Mouse (Mus musculus) neural tube, embryonic 11.5 days (tissue): ENCODE data around the gene Nell1. TPM values are rescaled to one million over a fixed set of nuclear protein-coding genes. Genes with fewer than 3 reads are reported as not detected.
A peak's percentile ranks its signal among the peaks of the same experiment; 100 is the strongest.

ENCODE experiments used
- ATAC-seq: fragments of 200-750 bp; cut with Nextera tagmentation; 2 replicates; pipeline ENCODE4 v1.8.0; 2017; ENCODE audit warnings: moderate number of reproducible peaks, mild to moderate bottlenecking, moderate TSS enrichment, moderate library complexity; ENCODE audit not compliant: insufficient read depth, low FRiP score, low TSS enrichment
- DNase-seq: peaks from one replicate; pipeline ENCODE4 v3.0.0-alpha.2; 2015; ENCODE audit warnings: low spot score
- H3K27ac ChIP-seq: fragments of 300-500 bp; sonication (generic); 2 replicates; pipeline ENCODE4 v1.5.1; 2014; ENCODE audit warnings: low read depth, mild to moderate bottlenecking, low read length
- H3K27me3 ChIP-seq: fragments of 300-500 bp; sonication (generic); 2 replicates; pipeline ENCODE4 v1.6.1; 2014; ENCODE audit warnings: mild to moderate bottlenecking, low read length, mixed read lengths; ENCODE audit not compliant: control insufficient read depth, insufficient read depth
- H3K36me3 ChIP-seq: fragments of 300-500 bp; sonication (generic); 2 replicates; pipeline ENCODE4 v1.6.1; 2014; ENCODE audit warnings: mild to moderate bottlenecking, low read length, moderate library complexity, mixed read lengths; ENCODE audit not compliant: control insufficient read depth, insufficient read depth
- H3K4me1 ChIP-seq: fragments of 300-500 bp; sonication (generic); 2 replicates; pipeline ENCODE4 v1.6.1; 2014; ENCODE audit warnings: low read length, mixed read lengths; ENCODE audit not compliant: control insufficient read depth, insufficient read depth
- H3K4me2 ChIP-seq: fragments of 300-500 bp; sonication (generic); 2 replicates; pipeline ENCODE4 v1.6.1; 2014; ENCODE audit warnings: low read depth, mild to moderate bottlenecking, moderate library complexity
- H3K4me3 ChIP-seq: fragments of 300-500 bp; sonication (generic); 2 replicates; pipeline ENCODE4 v1.5.1; 2014; ENCODE audit warnings: low read depth, low read length
- H3K9ac ChIP-seq: fragments of 300-500 bp; sonication (generic); 2 replicates; pipeline ENCODE4 v1.6.1; 2014; ENCODE audit warnings: mild to moderate bottlenecking, low read length
- H3K9me3 ChIP-seq: fragments of 300-500 bp; sonication (generic); 2 replicates; pipeline ENCODE4 v1.6.1; 2016; ENCODE audit warnings: low read length; ENCODE audit not compliant: control insufficient read depth
- WGBS: fragments of 180-500 bp; shearing (Covaris S2); extraction: QIAGEN DNeasy Blood & Tissue Kit; methylation state at CpG from one replicate; pipeline ENCODE4 v1.1.7; 2014; 5-methylcytosine and 5-hydroxymethylcytosine counted together
- polyA plus RNA-seq: library from polyadenylated mRNA; unstranded; fragments of >200 nt; fragmentation: Nextera tagmentation; extraction: Ambion mirVana; gene quantifications from 2 replicates; pipeline ENCODE4 v1.2.1, GENCODE M21; 2014

Nell1 gene
- polyA plus RNA-seq, 1 experiment from 2014 or later: 4.9 TPM

DNA sequence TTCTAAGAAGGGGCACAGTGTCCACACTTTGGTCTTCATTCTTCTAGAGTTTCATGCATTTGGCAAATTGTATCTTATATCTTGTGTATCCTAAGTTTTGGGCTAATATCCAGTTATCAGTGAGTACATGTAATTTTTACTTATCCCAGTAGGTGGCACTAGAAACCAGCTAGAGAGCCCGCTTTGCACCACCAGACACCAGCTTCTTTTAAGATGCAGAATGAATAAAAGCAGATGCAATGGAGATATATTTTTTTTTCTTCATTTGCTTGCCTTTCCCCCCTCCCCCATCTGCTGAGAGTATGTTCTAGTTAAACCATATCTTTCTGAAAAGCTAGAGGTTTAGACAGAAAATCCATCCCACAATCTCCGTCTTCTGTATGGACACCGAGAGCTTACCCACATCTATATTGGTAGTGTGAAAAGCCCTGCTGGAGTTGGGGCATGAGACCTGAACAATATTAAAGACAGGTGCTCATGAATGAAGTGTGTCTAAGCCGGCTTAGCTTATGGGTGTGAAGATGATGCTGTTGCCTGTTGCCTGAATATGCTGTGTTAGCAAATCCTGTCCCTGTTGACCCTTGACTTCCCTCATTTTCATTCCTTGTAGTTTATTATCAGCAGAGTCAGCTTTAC is 21.0 kb upstream of the Nell1 start:
- H3K4me1 ChIP-seq: no peaks in the 10 kb centered on the region
- H3K4me2 ChIP-seq: no peak overlapping the region
- ATAC-seq: no peak
- H3K9ac ChIP-seq: no peak overlapping the region
- H3K4me3 ChIP-seq: no peak overlapping the region
- no peaks in the 10 kb centered on the region for H3K36me3 ChIP-seq
- H3K27ac ChIP-seq: no peak overlapping the region
- DNase-seq: no peak
- H3K27me3 ChIP-seq: no peaks in the 10 kb centered on the region
- H3K9me3 ChIP-seq: no peaks in the 10 kb centered on the region
- 55% methylated on average over 4 of the region's 4 CpGs for WGBS

DNA sequence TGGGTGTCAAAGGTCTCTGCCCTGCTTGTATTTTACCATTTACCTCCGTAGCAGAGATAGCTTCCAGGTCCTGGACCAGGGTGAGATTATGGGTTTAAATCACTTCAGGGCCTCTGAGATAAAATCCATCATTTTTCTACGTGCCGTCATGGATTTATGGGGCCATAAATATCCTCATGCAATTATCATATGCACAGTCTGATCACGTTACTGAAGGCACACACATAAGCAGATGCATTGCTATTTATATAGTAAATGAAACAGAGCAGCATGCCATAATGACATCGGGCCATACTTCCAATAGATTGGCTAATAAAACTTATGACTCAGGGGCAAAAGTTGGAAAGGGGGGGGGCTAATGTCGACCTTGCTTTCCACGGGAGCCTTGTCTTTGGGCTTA is 19.8 kb upstream of the Nell1 start:
- Histone ChIP-seq H3K27me3 (no peaks in the 10 kb centered on the region), H3K36me3 (no peaks in the 10 kb centered on the region), H3K4me3 (no peak overlapping the region), H3K4me2 (no peak overlapping the region), H3K9ac (no peak overlapping the region), H3K27ac (no peak overlapping the region), H3K4me1 (no peaks in the 10 kb centered on the region), H3K9me3 (no peaks in the 10 kb centered on the region)
- 67% methylated on average over 7 of the region's 7 CpGs for WGBS
- no peak for ATAC-seq
- no peak for DNase-seq

DNA sequence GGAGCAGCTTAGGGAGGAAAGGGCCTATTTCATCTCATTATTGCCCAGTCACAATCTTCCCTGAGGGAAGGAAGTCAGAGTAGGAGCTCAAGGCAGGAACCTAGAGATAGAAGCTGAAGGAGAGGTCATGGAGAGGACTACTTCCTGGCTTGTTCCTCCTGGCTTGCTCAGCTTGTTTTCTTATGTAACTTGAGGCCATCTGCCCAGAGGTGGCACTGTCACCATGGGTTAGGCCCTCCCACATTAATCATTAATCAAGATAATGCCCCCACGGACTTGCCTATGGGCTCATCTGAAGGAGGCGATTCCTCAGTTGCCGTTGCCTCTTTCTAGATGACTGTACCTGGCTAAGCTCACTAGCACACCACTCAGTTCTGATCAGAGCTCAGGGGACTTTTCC is 17.5 kb upstream of the Nell1 start:
- Histone ChIP-seq H3K4me1 (no peaks in the 10 kb centered on the region), H3K4me3 (no peak overlapping the region), H3K36me3 (no peaks in the 10 kb centered on the region), H3K27ac (no peak overlapping the region), H3K9ac (no peak overlapping the region), H3K27me3 (no peaks in the 10 kb centered on the region), H3K4me2 (no peak overlapping the region), H3K9me3 (no peaks in the 10 kb centered on the region)
- ATAC-seq: no peak
- WGBS: 51% methylated on average over 3 of the region's 3 CpGs
- no peak for DNase-seq

DNA sequence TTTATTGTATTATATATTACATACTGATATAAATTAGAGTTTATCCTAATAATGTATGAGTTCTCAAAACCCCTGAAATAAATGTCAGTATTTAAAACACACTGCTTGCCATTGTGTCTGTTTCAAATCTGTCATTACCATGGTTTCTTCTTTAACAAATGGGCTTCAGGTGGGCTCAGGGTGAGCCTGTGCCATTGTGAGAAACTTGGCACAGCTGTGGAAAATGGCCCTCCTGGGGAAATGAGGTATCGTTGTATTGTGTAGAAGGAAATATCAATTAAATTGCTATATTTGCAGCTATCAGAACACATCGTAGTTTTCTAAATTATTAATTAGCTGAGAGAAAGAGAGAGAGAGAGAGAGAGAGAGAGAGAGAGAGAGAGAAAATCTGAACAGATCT is 10.9 kb upstream of the Nell1 start:
- ATAC-seq (no peak; the same call in 1 of the 2 replicates), DNase-seq (no peak)
- 73% methylated on average over 2 of the region's 2 CpGs for WGBS
- Histone ChIP-seq H3K27ac (no peak overlapping the region), H3K9me3 (no peaks in the 10 kb centered on the region), H3K4me1 (no peaks in the 10 kb centered on the region), H3K4me2 (no peak overlapping the region), H3K4me3 (no peak overlapping the region), H3K27me3 (no peaks in the 10 kb centered on the region), H3K36me3 (no peaks in the 10 kb centered on the region), H3K9ac (no peak overlapping the region)

DNA sequence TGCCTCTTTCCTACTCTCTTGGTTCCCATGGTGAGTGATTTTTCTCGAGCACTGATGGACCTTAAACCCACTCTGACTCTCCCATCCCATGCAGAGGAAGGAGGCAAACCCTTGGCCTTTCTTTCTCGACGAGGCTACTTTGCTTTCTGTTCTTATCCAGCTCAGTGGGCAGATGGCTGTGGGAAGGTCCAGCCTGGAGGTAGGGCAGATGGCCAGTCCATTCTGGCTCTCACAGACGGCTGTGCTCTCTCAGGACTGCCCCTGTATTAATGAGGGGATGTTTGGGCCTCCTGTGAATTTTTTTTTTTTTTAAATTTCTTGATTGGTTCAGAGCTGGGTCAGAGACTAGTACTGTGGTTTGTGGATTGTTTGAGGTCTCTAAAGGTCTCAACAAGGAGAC is 5.1 kb upstream of the Nell1 start:
- Histone ChIP-seq H3K4me2 (no peak overlapping the region), H3K27me3 (peaks cover 9% of the 10 kb centered on the region), H3K9me3 (no peaks in the 10 kb centered on the region), H3K36me3 (no peaks in the 10 kb centered on the region), H3K27ac (no peak overlapping the region), H3K4me3 (no peak overlapping the region), H3K9ac (no peak overlapping the region), H3K4me1 (no peaks in the 10 kb centered on the region)
- DNase-seq (no peak), ATAC-seq (no peak)
- 41% methylated on average over 4 of the region's 4 CpGs for WGBS

DNA sequence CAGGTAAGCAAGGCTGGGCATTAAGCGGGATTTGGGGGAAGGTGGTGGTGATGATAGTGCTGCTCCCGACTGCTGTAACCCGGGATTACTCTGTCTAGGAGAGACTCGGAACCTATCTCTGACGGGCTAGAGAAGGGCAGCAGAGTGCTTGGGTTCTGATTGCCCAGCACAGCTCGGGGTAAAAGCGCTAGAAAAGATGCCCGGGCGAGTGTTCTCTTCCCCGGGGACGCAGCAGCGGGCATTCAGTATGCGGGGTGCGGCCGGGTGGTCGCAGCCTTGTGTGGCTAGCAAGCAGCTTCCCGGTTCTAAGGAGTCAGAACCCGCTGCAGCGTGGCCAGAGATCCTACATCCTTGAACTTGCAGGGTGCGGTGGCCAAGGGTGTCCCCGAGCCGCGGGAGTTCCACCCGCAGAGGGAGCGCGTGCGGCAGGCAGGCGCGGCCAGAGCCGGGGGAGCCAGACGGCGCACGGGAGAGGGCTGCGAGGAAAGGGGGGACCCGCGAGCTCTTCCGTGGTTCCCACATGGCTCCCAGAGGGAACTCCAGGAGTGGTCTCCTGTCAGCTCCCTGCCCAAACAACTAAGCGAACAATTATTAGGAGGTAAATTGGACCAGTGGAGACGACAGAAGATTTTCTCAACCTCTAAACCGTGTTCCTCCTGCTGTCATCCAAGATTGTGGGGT is 917 bp downstream of the Nell1 start:
- DNase-seq (peak; percentile 55), ATAC-seq (peak; percentile 32; the same call in 1 of the 2 replicates)
- WGBS: 1% methylated on average over 40 of the region's 40 CpGs
- H3K9me3 ChIP-seq: no peaks in the 10 kb centered on the region
- no peak overlapping the region for H3K27ac ChIP-seq
- peaks cover 36% of the 10 kb centered on the region for H3K27me3 ChIP-seq
- H3K36me3 ChIP-seq: no peaks in the 10 kb centered on the region
- peak overlapping the region; percentile 95 for H3K4me2 ChIP-seq
- peak overlapping the region; percentile 44 for H3K9ac ChIP-seq
- peaks cover 8% of the 10 kb centered on the region; the same call in 1 of the 2 replicates for H3K4me1 ChIP-seq
- H3K4me3 ChIP-seq: peak overlapping the region; percentile 47

DNA sequence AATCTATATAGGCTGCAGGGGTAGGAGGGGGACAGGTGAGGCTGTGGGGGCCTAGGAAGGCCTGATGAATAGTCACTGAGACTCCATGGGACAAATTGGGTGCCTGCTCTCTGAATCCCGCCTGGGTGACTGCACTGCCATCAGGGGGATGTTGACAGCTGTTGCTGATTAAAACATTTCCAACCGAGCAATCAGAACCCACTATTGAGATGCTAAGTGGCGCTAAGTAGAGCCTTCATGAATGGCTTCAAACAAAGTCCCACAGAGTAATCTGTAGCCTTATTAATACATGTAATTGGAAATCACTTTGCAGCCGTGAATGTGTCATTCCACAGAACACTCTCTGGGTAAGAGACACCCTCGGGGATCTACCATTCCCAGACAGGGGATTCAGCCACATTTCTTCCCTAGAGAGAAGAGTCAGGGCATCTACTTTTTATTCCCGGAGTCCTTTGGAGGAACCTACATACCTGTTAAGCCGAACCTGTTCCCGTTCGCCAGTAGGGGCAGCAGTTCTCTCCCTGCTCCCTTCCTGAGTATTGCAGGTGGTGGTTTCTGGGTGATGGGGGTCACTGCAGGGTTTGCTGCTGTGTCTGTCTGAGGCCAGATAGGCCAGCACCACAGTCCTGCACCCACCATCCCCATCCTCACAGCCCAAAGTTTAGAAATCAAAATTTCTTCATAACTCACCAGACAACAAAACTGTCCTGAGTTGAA is 7.0 kb downstream of the Nell1 start:
- peaks cover 6% of the 10 kb centered on the region for H3K27me3 ChIP-seq
- H3K27ac ChIP-seq: no peak overlapping the region
- H3K9me3 ChIP-seq: no peaks in the 10 kb centered on the region
- H3K4me1 ChIP-seq: no peaks in the 10 kb centered on the region
- DNase-seq (no peak), ATAC-seq (no peak)
- H3K36me3 ChIP-seq: no peaks in the 10 kb centered on the region
- H3K9ac ChIP-seq: no peak overlapping the region
- H3K4me3 ChIP-seq: no peak overlapping the region
- H3K4me2 ChIP-seq: no peak overlapping the region
- 13% methylated on average over 9 of the region's 9 CpGs for WGBS

DNA sequence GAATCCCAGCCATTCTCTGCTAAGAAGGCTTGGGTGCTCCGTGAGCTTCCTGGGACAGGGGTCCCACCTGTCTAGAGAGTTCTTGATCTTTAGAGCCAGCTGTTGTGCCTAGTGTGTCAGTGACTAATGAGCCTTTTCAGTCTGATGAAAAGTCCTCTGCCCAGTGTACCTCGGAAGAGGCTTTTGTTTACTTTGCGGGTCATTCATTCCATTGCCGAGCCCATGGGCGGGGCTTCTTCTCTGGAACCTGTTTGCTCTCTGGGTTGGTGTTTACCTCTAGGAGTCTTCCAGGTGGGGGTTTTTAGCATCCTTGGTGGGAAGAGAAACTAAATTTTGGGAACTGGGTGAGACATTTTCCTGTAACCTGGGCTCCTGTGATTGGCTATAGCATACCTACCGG is 10.0 kb downstream of the Nell1 start:
- Histone ChIP-seq H3K4me3 (no peak overlapping the region), H3K9ac (no peak overlapping the region), H3K9me3 (no peaks in the 10 kb centered on the region), H3K27me3 (no peaks in the 10 kb centered on the region), H3K4me2 (no peak overlapping the region), H3K36me3 (no peaks in the 10 kb centered on the region), H3K4me1 (no peaks in the 10 kb centered on the region), H3K27ac (no peak overlapping the region)
- no peak for DNase-seq
- WGBS: 18% methylated on average over 6 of the region's 6 CpGs
- ATAC-seq: no peak

DNA sequence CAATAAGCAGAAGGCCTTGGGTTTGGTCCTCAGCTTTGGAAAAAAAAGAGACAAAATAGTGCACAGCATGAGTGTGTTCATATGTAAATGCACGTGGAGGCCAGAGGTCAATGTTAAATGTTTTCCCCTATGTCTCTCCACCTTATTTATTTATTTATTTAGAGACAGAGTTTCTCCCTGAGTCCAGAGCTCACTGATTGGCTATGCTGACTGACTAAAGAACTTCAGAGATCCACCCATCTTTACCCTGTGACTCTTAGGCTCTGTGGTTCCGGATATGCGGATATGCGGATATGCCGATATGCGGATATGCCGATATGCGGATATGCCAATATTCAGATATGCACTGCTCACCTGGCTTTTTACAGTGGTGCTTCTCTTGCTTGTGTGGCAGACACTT is 11.3 kb downstream of the Nell1 start:
- H3K4me1 ChIP-seq: no peaks in the 10 kb centered on the region
- H3K36me3 ChIP-seq: no peaks in the 10 kb centered on the region
- H3K9ac ChIP-seq: no peak overlapping the region
- ATAC-seq (no peak), DNase-seq (no peak)
- 90% methylated on average over 8 of the region's 8 CpGs for WGBS
- no peak overlapping the region for H3K4me3 ChIP-seq
- H3K27me3 ChIP-seq: no peaks in the 10 kb centered on the region
- H3K4me2 ChIP-seq: no peak overlapping the region
- no peaks in the 10 kb centered on the region for H3K9me3 ChIP-seq
- no peak overlapping the region for H3K27ac ChIP-seq
